In the genomic region with DNA sequence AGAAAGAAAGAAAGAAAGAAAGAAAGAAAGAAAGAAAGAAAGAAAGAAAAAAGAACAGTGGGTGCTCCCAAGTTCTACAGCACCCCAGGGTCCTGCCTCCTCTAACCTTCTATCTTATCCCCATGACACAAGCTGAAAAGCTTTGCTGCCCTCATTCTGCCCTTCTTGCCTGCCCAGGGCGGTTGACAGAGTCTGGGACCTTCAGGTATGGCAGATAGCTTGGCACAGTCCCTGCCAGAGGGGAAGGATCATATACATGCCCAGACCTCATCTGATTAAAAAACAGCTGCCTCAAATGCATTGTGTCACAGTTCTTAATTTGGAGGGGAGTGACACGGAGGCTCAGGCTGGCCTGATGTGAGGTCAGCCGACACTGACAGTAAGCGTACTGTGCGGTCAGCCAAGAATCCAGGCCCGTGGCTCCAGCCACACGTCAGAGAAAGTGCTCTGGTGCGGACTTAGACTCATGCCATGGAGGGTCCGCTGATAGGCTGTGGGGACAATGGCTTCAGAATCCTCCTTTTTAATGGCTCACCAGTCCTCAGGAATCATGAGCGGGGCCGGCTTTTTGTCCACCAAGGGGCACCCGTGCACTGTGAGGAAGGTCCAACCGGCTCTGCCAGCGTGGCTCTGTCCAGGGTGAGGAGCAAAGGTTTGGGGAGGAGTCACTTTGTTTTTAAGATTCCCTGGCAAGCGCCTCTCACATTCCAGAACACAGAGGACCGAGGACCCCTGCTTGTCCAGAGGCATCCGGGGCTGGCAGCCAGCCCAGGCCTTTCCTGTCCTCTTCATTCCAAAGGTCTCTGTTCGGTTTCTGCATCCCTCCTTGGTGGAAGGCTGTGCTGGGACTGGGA, we compare ENCODE assay signal across 8 mouse cellular contexts. TPM values are rescaled to one million over a fixed set of nuclear protein-coding genes. Genes with fewer than 3 reads are reported as not detected.
DNase-seq lines count a peak whose midpoint lies in the region; ATAC-seq and TF ChIP-seq lines count a peak whose summit lies in the region.

No protein-coding gene starts in this region.

- H3K4me3 ChIP-seq in intestine, embryonic 14.5 days (ENCODE audit: low read depth, low read length) = no peak overlapping the region
- H3K4me3 ChIP-seq in limb, embryonic 13.5 days = no peak overlapping the region
- H3K4me3 ChIP-seq in midbrain, embryonic 13.5 days (replicated peaks) = 0 out of 2 replicates have a peak overlapping the region, but pooled peaks have one; percentile 6
- no peak overlapping the region for H3K4me3 ChIP-seq in stomach, postnatal 0 days (ENCODE audit: low read depth, low read length)

- TF ChIP-seq CTCF in stomach, postnatal 0 days (IDR thresholded peaks at IDR 0.05; ENCODE audit: low read depth) = peak; percentile 90

- peak; percentile 89 for ATAC-seq in intestine, embryonic 14.5 days (replicated peaks; ENCODE audit: low FRiP score, low TSS enrichment, low read depth)
- ATAC-seq in limb, embryonic 13.5 days (ENCODE audit: low FRiP score, low read depth) = peak; percentile 86
- ATAC-seq in midbrain, embryonic 13.5 days = peak; percentile 88
- peak; percentile 78 for ATAC-seq in stomach, postnatal 0 days (ENCODE audit: low FRiP score, low TSS enrichment)

- H3K4me1 ChIP-seq in intestine, embryonic 14.5 days (replicated peaks; ENCODE audit: control insufficient read depth, insufficient read depth, low read length) = peaks cover 31% of the 10 kb centered on the region
- peaks cover 36% of the 10 kb centered on the region for H3K4me1 ChIP-seq in limb, embryonic 13.5 days
- peaks cover 10% of the 10 kb centered on the region for H3K4me1 ChIP-seq in midbrain, embryonic 13.5 days (replicated peaks)
- H3K4me1 ChIP-seq in stomach, postnatal 0 days (replicated peaks; ENCODE audit: control insufficient read depth, insufficient read depth) = peaks cover 12% of the 10 kb centered on the region

- DNase-seq in adrenal gland, adult 8-10 months = peak; percentile 73
- peak; percentile 81 to 84 for DNase-seq in cerebellum, postnatal 36 days
- DNase-seq in gastrocnemius, postnatal 25 days = peak; percentile 85
- peak; percentile 84 for DNase-seq in intestine, embryonic 14.5 days (ENCODE audit: low spot score)
- DNase-seq in stomach, postnatal 0 days (ENCODE audit: low spot score) = peak; percentile 77
- DNase-seq in thymus, postnatal 4 days = no peak

- no peak overlapping the region for H3K9ac ChIP-seq in intestine, embryonic 14.5 days (ENCODE audit: low read length)
- H3K9ac ChIP-seq in limb, embryonic 13.5 days = 0 out of 2 replicates have a peak overlapping the region, but pooled peaks have one; percentile 8
- no peak overlapping the region for H3K9ac ChIP-seq in midbrain, embryonic 13.5 days (replicated peaks)
- peak overlapping the region; percentile 23; the same call in 1 of the 2 replicates for H3K9ac ChIP-seq in stomach, postnatal 0 days (ENCODE audit: low read length)

- WGBS in intestine, embryonic 14.5 days = 23% methylated on average over 18 of the region's 18 CpGs
- 33% methylated on average over 18 of the region's 18 CpGs for WGBS in limb, embryonic 13.5 days
- WGBS in midbrain, embryonic 13.5 days = 10% methylated on average over 18 of the region's 18 CpGs
- WGBS in stomach, postnatal 0 days = 19% methylated on average over 18 of the region's 18 CpGs

- H3K4me2 ChIP-seq in intestine, embryonic 14.5 days (ENCODE audit: low read length) = peak overlapping the region; percentile 13; the same call in 1 of the 2 replicates
- H3K4me2 ChIP-seq in limb, embryonic 13.5 days (replicated peaks) = peak overlapping the region; percentile 15
- H3K4me2 ChIP-seq in midbrain, embryonic 13.5 days (replicated peaks) = peak overlapping the region; percentile 32
- no peak overlapping the region for H3K4me2 ChIP-seq in stomach, postnatal 0 days (replicated peaks; ENCODE audit: low read depth)

- no peak for TF ChIP-seq EP300 in stomach, postnatal 0 days (optimal IDR thresholded peaks at IDR 0.05)

- no peaks in the 10 kb centered on the region for H3K9me3 ChIP-seq in intestine, embryonic 14.5 days (ENCODE audit: control insufficient read depth, low read length)
- H3K9me3 ChIP-seq in limb, embryonic 13.5 days = no peaks in the 10 kb centered on the region
- H3K9me3 ChIP-seq in midbrain, embryonic 13.5 days = no peaks in the 10 kb centered on the region
- H3K9me3 ChIP-seq in stomach, postnatal 0 days (ENCODE audit: control insufficient read depth, low read length) = no peaks in the 10 kb centered on the region

- H3K36me3 ChIP-seq in intestine, embryonic 14.5 days (ENCODE audit: control insufficient read depth, insufficient read depth, low read length) = no peaks in the 10 kb centered on the region
- no peaks in the 10 kb centered on the region for H3K36me3 ChIP-seq in limb, embryonic 13.5 days
- H3K36me3 ChIP-seq in midbrain, embryonic 13.5 days = no peaks in the 10 kb centered on the region
- H3K36me3 ChIP-seq in stomach, postnatal 0 days (ENCODE audit: control insufficient read depth, insufficient read depth, low read length) = no peaks in the 10 kb centered on the region

- peak overlapping the region; percentile 55 for H3K27ac ChIP-seq in intestine, embryonic 14.5 days (ENCODE audit: low read depth)
- peak overlapping the region; percentile 10; the same call in 1 of the 2 replicates for H3K27ac ChIP-seq in limb, embryonic 13.5 days
- no peak overlapping the region for H3K27ac ChIP-seq in midbrain, embryonic 13.5 days
- peak overlapping the region; percentile 58 for H3K27ac ChIP-seq in stomach, postnatal 0 days (replicated peaks)

- H3K27me3 ChIP-seq in intestine, embryonic 14.5 days (replicated peaks; ENCODE audit: control insufficient read depth, insufficient read depth, low read length) = no peaks in the 10 kb centered on the region
- H3K27me3 ChIP-seq in limb, embryonic 13.5 days = 0 out of 2 replicates have a peak, but pooled peaks cover 2% of the 10 kb centered on the region
- H3K27me3 ChIP-seq in midbrain, embryonic 13.5 days = no peaks in the 10 kb centered on the region; the same call in 1 of the 2 replicates
- H3K27me3 ChIP-seq in stomach, postnatal 0 days (ENCODE audit: control insufficient read depth, insufficient read depth, low read length) = no peaks in the 10 kb centered on the region

RNA-seq across cellular contexts. Expression of gene Prelp, which starts 40.3 kb away (rescaled TPM):
- 100 to 1,000 TPM in 1 of 4 experiments, 10 to 100 TPM in 3; 40.0 to 103 (median 53.5) TPM for total RNA-seq in adrenal gland, adult 8-10 months (2022)
- total RNA-seq in gastrocnemius, postnatal 25 days (2021) = 10 to 100 TPM; 14.9 to 21.8 TPM
- polyA plus RNA-seq in intestine, embryonic 14.5 days (2014; fragmentation: Nextera tagmentation; extraction: Ambion mirVana) = 1.4 and 1.9 TPM in 2 replicates
- 9.9 and 10.6 TPM in 2 replicates for polyA plus RNA-seq in limb, embryonic 13.5 days (2015; fragmentation: Nextera tagmentation; extraction: Ambion mirVana)
- 4.4 and 6.5 TPM in 2 replicates for polyA plus RNA-seq in midbrain, embryonic 13.5 days (2015; fragmentation: Nextera tagmentation; extraction: Ambion mirVana)
- 4.7 and 5.3 TPM in 2 replicates for polyA plus RNA-seq in stomach, postnatal 0 days (2015; fragmentation: Nextera tagmentation; extraction: Ambion mirVana)

RNA-seq across cellular contexts. Expression of gene Optc, which starts 53.7 kb away (rescaled TPM):
- total RNA-seq in adrenal gland, adult 8-10 months (2022) = 1 to 10 TPM; 1.0 to 2.2 (median 1.4) TPM
- total RNA-seq in gastrocnemius, postnatal 25 days (2021) = under 1 TPM in 1 of 2 experiments, not detected in 1; 0.75 TPM
- polyA plus RNA-seq in intestine, embryonic 14.5 days (2014; fragmentation: Nextera tagmentation; extraction: Ambion mirVana) = 1.8 and 2.0 TPM in 2 replicates
- 0.74 and 0.81 TPM in 2 replicates for polyA plus RNA-seq in limb, embryonic 13.5 days (2015; fragmentation: Nextera tagmentation; extraction: Ambion mirVana)
- polyA plus RNA-seq in midbrain, embryonic 13.5 days (2015; fragmentation: Nextera tagmentation; extraction: Ambion mirVana) = 4.0 and 4.9 TPM in 2 replicates
- polyA plus RNA-seq in stomach, postnatal 0 days (2015; fragmentation: Nextera tagmentation; extraction: Ambion mirVana) = 1.3 and 1.6 TPM in 2 replicates

Comparison
In these comparisons a context has a peak if more than half of its experiments do, and no peak if none do; other contexts are left out.
1. H3K9ac ChIP-seq: peak in limb, embryonic 13.5 days (single experiment) and stomach, postnatal 0 days (single experiment); none in intestine, embryonic 14.5 days (single experiment) and midbrain, embryonic 13.5 days (single experiment).
2. Peak in every context shown above with its lines, with median percentiles within 50 percentile points of each other: ATAC-seq.